Mouse (Mus musculus): ENCODE data around the gene Rad50.
A peak's percentile ranks its signal among the peaks of the same experiment; 100 is the strongest.

Gene Rad50

GRCm38 (mm10) chr11:53634556-53634955 is 72.6 kb downstream of the Rad50 start, which contains the start of gene Il13:
Il13 (minus strand) TSS chr11:53634702.
- DNase-seq (ENCODE audit: low read depth, low spot score): no peak

GRCm38 (mm10) chr11:53633644-53634043 is 73.5 kb downstream of the Rad50 start:
- DNase-seq (ENCODE audit: low read depth, low spot score): no peak

- peak; percentile 64 for DNase-seq (ENCODE audit: low read depth, low spot score)
Measured at GRCm38 (mm10) chr11:53632122-53632733, 74.9 kb downstream of the Rad50 start.

GRCm38 (mm10) chr11:53627859-53628258 is 79.3 kb downstream of the Rad50 start:
- peak; percentile 87 for DNase-seq (ENCODE audit: low read depth, low spot score)

- DNase-seq (ENCODE audit: low read depth, low spot score): no peak
Measured at GRCm38 (mm10) chr11:53626802-53627373, 80.2 kb downstream of the Rad50 start.

- DNase-seq (ENCODE audit: low read depth, low spot score): no peak
Measured at GRCm38 (mm10) chr11:53624124-53624523, 83.0 kb downstream of the Rad50 start.

GRCm38 (mm10) chr11:53623573-53623972 is 83.5 kb downstream of the Rad50 start:
- no peak for DNase-seq (ENCODE audit: low read depth, low spot score)

- DNase-seq (ENCODE audit: low read depth, low spot score): no peak
Measured at GRCm38 (mm10) chr11:53622440-53622806, 84.7 kb downstream of the Rad50 start.

GRCm38 (mm10) chr11:53621582-53622439 is 85.3 kb downstream of the Rad50 start:
- DNase-seq (ENCODE audit: low read depth, low spot score): no peak

GRCm38 (mm10) chr11:53620094-53620493 is 87.0 kb downstream of the Rad50 start:
- no peak for DNase-seq (ENCODE audit: low read depth, low spot score)

- no peak for DNase-seq (ENCODE audit: low read depth, low spot score)
Measured at GRCm38 (mm10) chr11:53619428-53619827, 87.7 kb downstream of the Rad50 start.

GRCm38 (mm10) chr11:53618619-53619198 is 88.4 kb downstream of the Rad50 start, which contains the start of gene Il4:
Il4 (minus strand) TSS chr11:53618669.
- DNase-seq (ENCODE audit: low read depth, low spot score): no peak

GRCm38 (mm10) chr11:53617562-53618109 is 89.5 kb downstream of the Rad50 start:
- no peak for DNase-seq (ENCODE audit: low read depth, low spot score)

- DNase-seq (ENCODE audit: low read depth, low spot score): no peak
Measured at GRCm38 (mm10) chr11:53616748-53617558, 90.2 kb downstream of the Rad50 start.

GRCm38 (mm10) chr11:53615575-53615974 is 91.5 kb downstream of the Rad50 start:
- DNase-seq (ENCODE audit: low read depth, low spot score): no peak

GRCm38 (mm10) chr11:53615172-53615571 is 91.9 kb downstream of the Rad50 start:
- DNase-seq (ENCODE audit: low read depth, low spot score): no peak

GRCm38 (mm10) chr11:53609672-53610071 is 97.4 kb downstream of the Rad50 start:
- DNase-seq (ENCODE audit: low read depth, low spot score): no peak

- DNase-seq (ENCODE audit: low read depth, low spot score): no peak
Measured at GRCm38 (mm10) chr11:53609231-53609630, 97.9 kb downstream of the Rad50 start.

GRCm38 (mm10) chr11:53605609-53606008 is 101.5 kb downstream of the Rad50 start:
- DNase-seq (ENCODE audit: low read depth, low spot score): peak; percentile 30

- peak; percentile 57 for DNase-seq (ENCODE audit: low read depth, low spot score)
Measured at GRCm38 (mm10) chr11:53604983-53605382, 102.1 kb downstream of the Rad50 start.

All from R1 (cell line).